Mouse (Mus musculus): ENCODE measurements around the gene Marf1. TPM values are rescaled to one million over a fixed set of nuclear protein-coding genes. Genes with fewer than 3 reads are reported as not detected.

Gene Marf1
- polyA plus RNA-seq, 1 experiment from 2014 or later: 14.9 TPM

DNA sequence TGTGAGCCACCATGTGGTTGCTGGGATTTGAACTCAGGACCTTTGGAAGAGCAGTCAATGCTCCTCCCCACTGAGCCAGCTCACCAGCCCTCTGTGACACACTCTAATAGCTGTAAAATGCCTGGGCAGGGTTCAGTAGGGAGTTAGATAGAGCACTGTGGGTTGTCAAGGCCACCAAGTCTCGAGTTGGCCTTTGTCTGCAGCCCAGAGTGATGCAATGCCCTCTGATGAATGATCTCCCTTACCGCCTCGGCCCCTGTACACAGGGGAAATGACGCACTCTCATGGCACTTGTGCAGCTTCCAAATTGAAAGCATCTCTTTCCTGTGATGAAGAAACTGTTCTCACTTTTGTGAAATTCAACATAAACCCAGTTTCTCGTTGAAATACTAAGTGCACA lies 31.3 kb downstream of the Marf1 start:
- H3K4me3 ChIP-seq (replicated peaks): no peak overlapping the region
- peaks cover 41% of the 10 kb centered on the region for H3K36me3 ChIP-seq
- WGBS: 84% methylated on average over 5 of the region's 5 CpGs
- H3K9ac ChIP-seq: no peak overlapping the region
- no peak overlapping the region for H3K4me2 ChIP-seq
- H3K27ac ChIP-seq: no peak overlapping the region
- no peaks in the 10 kb centered on the region for H3K9me3 ChIP-seq
- no peaks in the 10 kb centered on the region for H3K4me1 ChIP-seq
- H3K27me3 ChIP-seq (replicated peaks): no peaks in the 10 kb centered on the region
- ATAC-seq (ENCODE audit: insufficient read depth, low FRiP score, low read depth): no peak

DNA sequence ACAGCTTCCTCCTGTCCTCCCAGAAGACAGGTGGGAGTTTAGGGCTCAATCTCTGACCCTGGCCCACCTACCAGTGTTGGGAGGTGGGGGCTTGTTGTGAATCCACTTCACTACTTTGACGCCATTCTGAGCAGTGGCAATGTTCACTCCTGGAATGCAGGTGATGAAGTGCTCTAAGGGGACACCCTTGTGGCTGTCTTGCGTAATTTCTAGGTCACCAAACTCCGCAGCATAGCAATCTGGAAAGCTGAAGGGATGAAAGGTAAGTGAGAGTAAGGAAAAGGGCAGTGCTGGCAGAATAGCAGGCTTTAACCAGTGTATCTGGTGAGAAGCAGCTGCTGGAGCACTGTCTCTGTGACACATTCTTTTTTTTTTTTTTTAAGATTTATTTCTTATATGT lies 31.8 kb downstream of the Marf1 start:
- H3K27ac ChIP-seq: no peak overlapping the region
- no peak overlapping the region for H3K4me2 ChIP-seq
- no peak overlapping the region for H3K4me3 ChIP-seq (replicated peaks)
- no peak for ATAC-seq (ENCODE audit: insufficient read depth, low FRiP score, low read depth)
- no peak overlapping the region for H3K9ac ChIP-seq
- H3K27me3 ChIP-seq (replicated peaks): no peaks in the 10 kb centered on the region
- H3K36me3 ChIP-seq: peaks cover 41% of the 10 kb centered on the region
- 87% methylated on average over 3 of the region's 3 CpGs for WGBS
- no peaks in the 10 kb centered on the region for H3K9me3 ChIP-seq
- no peaks in the 10 kb centered on the region for H3K4me1 ChIP-seq

DNA sequence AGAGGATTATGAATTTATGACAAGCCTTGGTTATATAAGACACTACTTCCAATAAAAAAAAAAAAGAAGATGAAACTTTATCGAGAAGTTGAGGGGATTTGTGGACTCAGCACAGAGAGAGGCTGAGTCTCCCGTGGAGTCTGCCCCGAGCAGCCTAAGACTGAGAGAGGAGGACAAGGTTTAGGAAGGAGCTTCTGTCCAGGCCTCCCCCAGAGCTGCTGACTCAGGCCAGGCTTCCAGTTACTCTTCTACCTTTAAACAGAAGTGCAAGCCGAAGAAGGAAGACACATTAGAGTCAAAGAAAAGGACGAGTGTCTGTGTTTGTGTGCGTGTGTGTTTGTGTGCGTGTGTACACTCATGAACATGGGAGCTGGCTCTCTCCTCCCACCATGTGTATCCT lies 32.4 kb downstream of the Marf1 start:
- H3K36me3 ChIP-seq: peaks cover 41% of the 10 kb centered on the region
- WGBS: 86% methylated on average over 7 of the region's 7 CpGs
- ATAC-seq (ENCODE audit: insufficient read depth, low FRiP score, low read depth): no peak

DNA sequence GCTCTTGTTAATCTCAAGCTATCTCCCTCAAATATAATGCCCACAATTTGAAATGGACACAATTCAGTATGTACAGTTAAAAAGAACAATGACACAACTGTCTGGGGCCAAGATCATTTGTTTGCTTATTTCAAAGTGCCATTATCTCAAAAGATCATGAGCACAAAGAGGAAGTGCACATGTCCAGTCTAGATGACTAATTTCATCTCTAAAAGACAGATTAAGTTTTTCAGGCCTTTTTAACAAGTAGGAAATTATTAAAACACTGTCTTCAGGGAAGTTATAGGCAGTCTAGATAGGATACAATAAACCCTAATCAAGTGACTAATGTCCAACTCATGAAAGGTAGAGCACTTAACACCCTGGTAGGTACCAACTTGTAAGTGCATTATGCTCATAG lies 34.2 kb downstream of the Marf1 start:
- ATAC-seq (ENCODE audit: insufficient read depth, low FRiP score, low read depth): no peak
- Histone ChIP-seq H3K9me3 (no peaks in the 10 kb centered on the region), H3K27ac (no peak overlapping the region), H3K27me3 (replicated peaks) (no peaks in the 10 kb centered on the region), H3K36me3 (peaks cover 46% of the 10 kb centered on the region), H3K4me2 (no peak overlapping the region), H3K4me1 (no peaks in the 10 kb centered on the region), H3K4me3 (replicated peaks) (no peak overlapping the region), H3K9ac (no peak overlapping the region)

More for the DNA sequence above, 32.4 kb downstream of the Marf1 start:
- Histone ChIP-seq H3K27ac (no peak overlapping the region), H3K9me3 (no peaks in the 10 kb centered on the region), H3K9ac (no peak overlapping the region), H3K4me2 (no peak overlapping the region), H3K27me3 (replicated peaks) (no peaks in the 10 kb centered on the region), H3K4me1 (no peaks in the 10 kb centered on the region), H3K4me3 (replicated peaks) (no peak overlapping the region)

DNA sequence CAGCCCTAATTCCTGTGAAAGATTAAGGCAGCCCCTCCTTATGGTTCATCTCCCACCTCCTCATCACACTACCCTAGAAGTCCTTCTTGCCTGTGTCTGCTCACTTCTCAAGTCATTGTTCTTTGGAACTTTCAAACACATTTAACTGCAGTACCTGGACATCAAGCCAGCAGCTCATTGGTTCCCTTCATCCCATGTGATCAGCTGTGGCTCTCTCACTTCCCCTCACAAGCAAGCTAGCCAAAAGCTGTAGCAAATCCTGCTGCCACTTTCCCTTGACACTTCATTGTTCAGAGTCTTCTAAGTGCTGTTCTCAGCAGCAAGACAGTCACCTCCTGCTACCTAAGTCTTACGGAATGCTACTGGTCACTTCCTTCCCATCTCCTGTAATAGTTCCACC lies 37.9 kb downstream of the Marf1 start:
- Histone ChIP-seq H3K4me1 (no peaks in the 10 kb centered on the region), H3K9me3 (no peaks in the 10 kb centered on the region), H3K36me3 (peaks cover 50% of the 10 kb centered on the region), H3K4me2 (no peak overlapping the region), H3K27ac (no peak overlapping the region), H3K9ac (no peak overlapping the region), H3K27me3 (replicated peaks) (no peaks in the 10 kb centered on the region), H3K4me3 (replicated peaks) (no peak overlapping the region)
- no peak for ATAC-seq (ENCODE audit: insufficient read depth, low FRiP score, low read depth)
- 86% methylated on average over 1 of the region's 1 CpGs for WGBS

DNA sequence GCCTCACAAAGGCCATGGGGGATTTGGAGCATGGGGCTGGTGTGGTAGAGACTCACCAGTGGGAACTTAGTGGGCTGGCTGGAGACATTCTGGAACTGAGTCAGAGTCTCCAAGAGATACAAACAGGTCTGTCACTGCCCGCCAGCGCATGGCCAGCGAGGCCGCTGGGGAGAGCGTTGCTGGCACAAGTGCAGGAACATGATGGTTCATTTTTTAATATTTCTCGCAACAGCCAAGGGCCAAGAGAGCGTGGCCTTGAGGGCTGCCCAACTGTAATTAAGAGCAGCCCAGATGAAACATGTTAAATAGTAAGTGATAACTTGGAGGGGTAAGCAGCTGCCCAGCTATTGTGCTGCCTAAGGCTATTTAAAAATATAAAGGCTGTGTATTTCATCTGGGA lies 38.4 kb downstream of the Marf1 start:
- no peak for ATAC-seq (ENCODE audit: insufficient read depth, low FRiP score, low read depth)
- H3K36me3 ChIP-seq: peaks cover 44% of the 10 kb centered on the region
- no peaks in the 10 kb centered on the region for H3K27me3 ChIP-seq (replicated peaks)
- H3K9me3 ChIP-seq: no peaks in the 10 kb centered on the region
- H3K9ac ChIP-seq: no peak overlapping the region
- H3K27ac ChIP-seq: no peak overlapping the region
- no peaks in the 10 kb centered on the region for H3K4me1 ChIP-seq
- WGBS: 96% methylated on average over 7 of the region's 7 CpGs
- no peak overlapping the region for H3K4me2 ChIP-seq
- H3K4me3 ChIP-seq (replicated peaks): no peak overlapping the region

DNA sequence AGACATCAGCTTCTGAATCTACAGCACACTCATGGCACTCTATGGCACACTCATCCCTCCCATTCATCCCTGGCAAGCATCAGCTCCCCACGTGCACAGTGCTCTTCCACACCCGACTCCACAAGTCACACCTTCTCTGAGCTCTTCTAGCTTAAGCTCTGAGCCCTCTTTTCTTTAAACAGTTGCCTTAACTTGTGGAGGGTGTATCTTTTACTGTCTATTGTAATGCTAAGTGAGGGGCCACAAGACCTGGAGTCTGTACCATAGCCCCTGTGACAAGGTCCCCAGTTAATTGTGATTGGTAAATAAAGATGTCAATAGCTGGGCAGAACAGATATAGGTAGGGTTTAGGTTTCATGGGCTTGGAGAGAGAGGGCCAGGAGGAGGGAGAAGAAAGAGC lies 39.2 kb downstream of the Marf1 start:
- 90% methylated on average over 2 of the region's 2 CpGs for WGBS
- Histone ChIP-seq H3K9me3 (no peaks in the 10 kb centered on the region), H3K4me3 (replicated peaks) (no peak overlapping the region), H3K4me1 (no peaks in the 10 kb centered on the region), H3K27ac (no peak overlapping the region), H3K9ac (no peak overlapping the region), H3K36me3 (peaks cover 40% of the 10 kb centered on the region), H3K27me3 (replicated peaks) (no peaks in the 10 kb centered on the region), H3K4me2 (no peak overlapping the region)
- ATAC-seq (ENCODE audit: insufficient read depth, low FRiP score, low read depth): no peak

DNA sequence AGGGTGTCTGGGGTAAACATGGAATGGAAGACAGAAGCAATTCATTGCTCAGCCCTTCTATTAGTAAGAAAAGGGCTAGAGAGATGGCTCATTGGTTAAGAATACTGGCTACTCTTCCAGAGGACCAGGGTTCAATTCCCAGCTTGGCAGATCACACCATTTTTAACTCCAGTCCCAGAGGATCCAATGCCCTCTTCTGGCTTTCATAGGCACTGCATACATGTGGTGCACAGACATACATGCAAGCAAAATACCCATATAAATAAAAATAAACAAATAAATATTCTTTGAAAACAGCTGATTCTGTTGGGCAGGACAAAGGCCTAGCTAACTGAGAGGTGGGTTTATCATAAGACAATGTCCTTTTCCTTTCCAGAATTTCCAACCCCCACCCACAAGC lies 40.6 kb downstream of the Marf1 start:
- no peaks in the 10 kb centered on the region for H3K4me1 ChIP-seq

DNA sequence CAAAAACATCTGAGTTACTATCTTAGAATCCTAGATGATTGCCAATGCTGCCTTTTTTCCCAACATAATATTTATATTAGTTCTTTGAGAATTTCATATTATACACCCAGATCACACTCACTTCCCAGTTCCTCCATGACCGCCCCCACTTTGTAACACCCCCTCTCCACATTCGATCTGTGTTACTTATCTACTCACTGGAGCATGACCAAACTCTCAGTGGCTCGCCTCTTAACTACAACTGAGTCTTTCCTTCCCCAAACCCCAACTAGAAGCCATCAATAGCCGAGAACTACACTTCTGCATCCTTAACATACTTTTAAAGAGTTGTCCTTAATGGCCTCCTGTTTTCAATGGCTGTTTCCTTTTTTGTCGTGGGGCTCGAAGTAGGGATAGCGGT lies 41.6 kb downstream of the Marf1 start:
- 94% methylated on average over 7 of the region's 7 CpGs for WGBS
- no peak for ATAC-seq (ENCODE audit: insufficient read depth, low FRiP score, low read depth)
- H3K4me2 ChIP-seq: no peak overlapping the region
- no peaks in the 10 kb centered on the region for H3K9me3 ChIP-seq
- H3K4me3 ChIP-seq (replicated peaks): no peak overlapping the region
- H3K27me3 ChIP-seq (replicated peaks): no peaks in the 10 kb centered on the region
- no peak overlapping the region for H3K27ac ChIP-seq
- peaks cover 53% of the 10 kb centered on the region for H3K36me3 ChIP-seq
- H3K9ac ChIP-seq: no peak overlapping the region
- H3K4me1 ChIP-seq: no peaks in the 10 kb centered on the region

More for the DNA sequence above, 40.6 kb downstream of the Marf1 start:
- Histone ChIP-seq H3K9ac (no peak overlapping the region), H3K27me3 (replicated peaks) (no peaks in the 10 kb centered on the region), H3K4me2 (no peak overlapping the region), H3K9me3 (no peaks in the 10 kb centered on the region), H3K27ac (no peak overlapping the region), H3K4me3 (replicated peaks) (no peak overlapping the region), H3K36me3 (peaks cover 43% of the 10 kb centered on the region)
- no peak for ATAC-seq (ENCODE audit: insufficient read depth, low FRiP score, low read depth)

DNA sequence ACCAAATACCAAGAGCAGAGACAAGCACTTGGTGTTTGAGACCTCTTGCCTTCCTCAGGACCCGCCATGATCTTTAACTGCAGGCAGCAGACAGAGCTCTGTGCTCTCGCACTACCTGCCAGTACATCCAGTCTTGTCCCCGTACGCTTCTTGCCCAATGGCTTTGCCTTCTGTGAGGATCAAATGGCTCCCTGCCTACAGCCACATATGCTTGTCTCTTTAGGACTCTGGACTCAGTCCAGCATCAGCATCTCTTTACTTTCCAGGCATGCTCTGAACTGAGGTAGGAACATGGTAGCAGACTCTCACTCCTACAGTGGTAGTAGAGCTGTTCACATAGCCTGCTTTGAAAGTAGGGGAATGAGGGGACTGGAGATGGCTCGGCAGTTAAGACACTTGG lies 42.2 kb downstream of the Marf1 start:
- no peak overlapping the region for H3K9ac ChIP-seq
- no peak overlapping the region for H3K27ac ChIP-seq
- H3K4me2 ChIP-seq: no peak overlapping the region
- H3K4me1 ChIP-seq: no peaks in the 10 kb centered on the region
- H3K9me3 ChIP-seq: no peaks in the 10 kb centered on the region
- H3K4me3 ChIP-seq (replicated peaks): no peak overlapping the region
- H3K36me3 ChIP-seq: peaks cover 52% of the 10 kb centered on the region
- ATAC-seq (ENCODE audit: insufficient read depth, low FRiP score, low read depth): no peak
- H3K27me3 ChIP-seq (replicated peaks): no peaks in the 10 kb centered on the region
- 92% methylated on average over 5 of the region's 5 CpGs for WGBS

DNA sequence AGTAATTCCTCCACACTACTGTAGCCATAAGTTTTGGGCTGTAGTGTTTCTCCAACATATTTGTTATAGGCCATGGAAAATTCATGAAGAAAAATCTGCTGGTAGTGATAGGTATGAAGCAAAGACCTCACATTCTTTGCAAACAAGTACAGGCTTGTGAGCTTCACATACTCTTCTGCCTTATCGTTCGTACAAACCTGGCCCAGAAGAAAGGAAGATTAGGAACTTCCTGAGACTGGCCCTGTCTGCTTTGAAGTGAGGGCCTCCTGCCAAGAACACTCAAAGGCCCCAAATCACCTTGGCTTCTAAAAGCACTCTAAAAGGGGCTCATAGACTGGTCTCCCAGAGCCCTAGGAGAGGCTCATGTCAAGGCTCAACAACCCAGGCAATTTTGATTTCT lies 45.9 kb downstream of the Marf1 start:
- Histone ChIP-seq H3K4me3 (replicated peaks) (no peak overlapping the region), H3K36me3 (peaks cover 38% of the 10 kb centered on the region), H3K27ac (no peak overlapping the region; the same call in 1 of the 2 replicates), H3K9me3 (no peaks in the 10 kb centered on the region), H3K9ac (no peak overlapping the region), H3K4me2 (no peak overlapping the region), H3K4me1 (no peaks in the 10 kb centered on the region), H3K27me3 (replicated peaks) (no peaks in the 10 kb centered on the region)
- 67% methylated on average over 2 of the region's 2 CpGs for WGBS
- ATAC-seq (ENCODE audit: insufficient read depth, low FRiP score, low read depth): no peak

DNA sequence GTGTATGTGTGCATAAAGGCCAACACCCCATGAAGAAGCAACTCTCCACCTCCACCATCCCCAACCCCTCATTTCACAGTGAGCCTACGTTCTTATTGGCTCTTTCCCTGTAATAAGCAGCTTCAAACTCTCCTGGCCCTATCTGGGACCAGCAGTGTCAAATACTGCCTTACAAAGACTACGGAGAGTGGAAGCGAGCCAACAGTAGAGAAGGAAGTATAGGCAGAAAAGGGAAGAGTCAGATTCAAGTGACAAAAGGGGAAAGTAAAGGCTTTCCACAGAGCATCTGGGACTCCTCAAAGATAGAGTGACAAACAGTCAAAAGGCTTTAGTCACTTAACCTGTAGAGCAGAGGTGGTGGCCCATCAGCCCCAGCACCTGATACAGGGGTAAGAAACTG lies 50.4 kb downstream of the Marf1 start:
- Histone ChIP-seq H3K4me3 (replicated peaks) (no peak overlapping the region), H3K9me3 (no peaks in the 10 kb centered on the region), H3K27ac (no peak overlapping the region), H3K4me2 (no peak overlapping the region), H3K27me3 (replicated peaks) (no peaks in the 10 kb centered on the region), H3K9ac (no peak overlapping the region), H3K36me3 (peaks cover 41% of the 10 kb centered on the region), H3K4me1 (no peaks in the 10 kb centered on the region)
- no peak for ATAC-seq (ENCODE audit: insufficient read depth, low FRiP score, low read depth)
- WGBS: 89% methylated on average over 3 of the region's 3 CpGs

DNA sequence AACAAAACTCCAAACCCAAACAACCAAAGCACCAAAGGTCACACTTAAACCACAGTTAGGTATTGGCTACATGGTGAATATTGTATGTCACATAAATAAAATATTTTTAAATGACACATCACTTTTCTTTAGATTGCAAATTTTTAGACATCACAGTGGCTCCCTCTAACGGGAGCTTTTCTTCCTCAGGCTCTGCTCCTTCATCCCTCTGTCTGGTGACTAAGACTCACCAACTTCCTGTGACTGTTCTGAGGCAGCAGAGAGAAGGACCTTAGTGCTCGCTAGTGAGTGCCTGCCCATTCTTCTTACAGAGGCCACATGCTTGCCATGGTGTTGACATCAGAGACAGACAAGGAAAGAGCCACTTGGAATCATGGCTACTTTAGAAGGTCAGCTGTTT lies 51.0 kb downstream of the Marf1 start:
- Histone ChIP-seq H3K4me3 (replicated peaks) (no peak overlapping the region), H3K4me1 (no peaks in the 10 kb centered on the region), H3K9me3 (no peaks in the 10 kb centered on the region), H3K9ac (no peak overlapping the region), H3K27ac (no peak overlapping the region), H3K36me3 (peaks cover 36% of the 10 kb centered on the region), H3K4me2 (no peak overlapping the region), H3K27me3 (replicated peaks) (no peaks in the 10 kb centered on the region)
- 70% methylated on average over 2 of the region's 2 CpGs for WGBS
- no peak for ATAC-seq (ENCODE audit: insufficient read depth, low FRiP score, low read depth)

Data from stomach, embryonic 15.5 days (tissue).